Mouse (Mus musculus) forebrain, embryonic 10.5 days (tissue): ENCODE data around the gene Higd2a. TPM values are rescaled to one million over a fixed set of nuclear protein-coding genes. Genes with fewer than 3 reads are reported as not detected.

Source experiments
- DNase-seq: peaks from one replicate; pipeline ENCODE4 v3.0.0-alpha.2; 2017; ENCODE audit warnings: low spot score; ENCODE audit errors: extremely low spot score
- H3K27ac ChIP-seq: fragments of 300-500 bp; sonication (generic); 2 replicates; pipeline ENCODE4 v1.5.1; 2016; ENCODE audit warnings: mild to moderate bottlenecking
- H3K27me3 ChIP-seq: fragments of 300-500 bp; sonication (generic); 2 replicates; pipeline ENCODE4 v1.6.1; 2016; ENCODE audit warnings: mild to moderate bottlenecking; ENCODE audit not compliant: poor library complexity, severe bottlenecking
- H3K36me3 ChIP-seq: fragments of 300-500 bp; sonication (generic); replicated peaks from 2 replicates; pipeline ENCODE4 v1.6.1; 2016; ENCODE audit warnings: mild to moderate bottlenecking, moderate library complexity
- H3K4me1 ChIP-seq: fragments of 300-500 bp; sonication (generic); 2 replicates; pipeline ENCODE4 v1.6.1; 2016
- H3K4me3 ChIP-seq: fragments of 300-500 bp; sonication (generic); 2 replicates; pipeline ENCODE4 v1.5.1; 2016; ENCODE audit warnings: mild to moderate bottlenecking, moderate library complexity
- H3K9me3 ChIP-seq: fragments of 300-500 bp; sonication (generic); 2 replicates; pipeline ENCODE4 v1.6.1; 2016; ENCODE audit warnings: mild to moderate bottlenecking, moderate library complexity
- WGBS: fragments of 180-500 bp; shearing (Covaris S2); methylation state at CpG from one replicate; pipeline ENCODE4 v1.1.7; 2016; 5-methylcytosine and 5-hydroxymethylcytosine counted together
- polyA plus RNA-seq: library from polyadenylated mRNA; unstranded; fragments of >200 nt; fragmentation: Nextera tagmentation; extraction: Ambion mirVana; gene quantifications from 2 replicates; pipeline ENCODE4 v1.2.1, GENCODE M21; 2016

The Higd2a gene
- polyA plus RNA-seq: 143 and 144 TPM in 2 replicates

- under 1% methylated on average over 51 of the region's 51 CpGs for WGBS
- peaks cover 29% of the 10 kb centered on the region for H3K4me1 ChIP-seq
- peak within 1 kb of the TSS; percentile 89 for H3K27ac ChIP-seq
- H3K27me3 ChIP-seq: no peaks in the 10 kb centered on the region; the same call in 1 of the 2 replicates
- H3K9me3 ChIP-seq: no peaks in the 10 kb centered on the region
- DNase-seq: peak; percentile 96
- peak within 1 kb of the TSS; percentile 92 for H3K4me3 ChIP-seq
- H3K36me3 ChIP-seq: peaks cover 53% of the 10 kb centered on the region
These were observed at the start of gene Higd2a, which contains the start of gene Nop16 for GRCm38 (mm10) chr13:54589996-54590951. Gene Higd2a (plus strand): TSS chr13:54590207. Gene Nop16 (minus strand): TSS chr13:54590090.

- 89% methylated on average over 7 of the region's 7 CpGs for WGBS
- H3K9me3 ChIP-seq: no peaks in the 10 kb centered on the region
- peaks cover 81% of the 10 kb centered on the region for H3K36me3 ChIP-seq
- H3K27me3 ChIP-seq: no peaks in the 10 kb centered on the region
- DNase-seq: no peak
- no peaks in the 10 kb centered on the region for H3K4me1 ChIP-seq
- H3K4me3 ChIP-seq: no peak overlapping the region
- no peak overlapping the region for H3K27ac ChIP-seq
These were observed 42.0 kb upstream of the Higd2a start for GRCm38 (mm10) chr13:54548036-54548435.

GRCm38 (mm10) chr13:54556176-54556575 lies 33.8 kb upstream of the Higd2a start:
- no peak for DNase-seq

GRCm38 (mm10) chr13:54556796-54557195 lies 33.2 kb upstream of the Higd2a start:
- Histone ChIP-seq H3K4me1 (no peaks in the 10 kb centered on the region), H3K36me3 (peaks cover 99% of the 10 kb centered on the region), H3K9me3 (no peaks in the 10 kb centered on the region), H3K4me3 (no peak overlapping the region), H3K27me3 (no peaks in the 10 kb centered on the region), H3K27ac (no peak overlapping the region)
- DNase-seq: no peak
- WGBS: 90% methylated on average over 3 of the region's 3 CpGs

More at GRCm38 (mm10) chr13:54556176-54556575, 33.8 kb upstream of the Higd2a start:
- 96% methylated on average over 9 of the region's 9 CpGs for WGBS
- Histone ChIP-seq H3K4me1 (no peaks in the 10 kb centered on the region), H3K27me3 (no peaks in the 10 kb centered on the region), H3K27ac (no peak overlapping the region), H3K9me3 (no peaks in the 10 kb centered on the region), H3K4me3 (no peak overlapping the region), H3K36me3 (peaks cover 99% of the 10 kb centered on the region)

GRCm38 (mm10) chr13:54557652-54558051 lies 32.4 kb upstream of the Higd2a start:
- Histone ChIP-seq H3K27ac (no peak overlapping the region), H3K9me3 (no peaks in the 10 kb centered on the region), H3K27me3 (no peaks in the 10 kb centered on the region), H3K4me1 (no peaks in the 10 kb centered on the region), H3K4me3 (no peak overlapping the region), H3K36me3 (peaks cover 99% of the 10 kb centered on the region)
- no peak for DNase-seq
- WGBS: 97% methylated on average over 1 of the region's 1 CpGs

- no peak overlapping the region for H3K4me3 ChIP-seq
- no peak overlapping the region for H3K27ac ChIP-seq
- H3K27me3 ChIP-seq: no peaks in the 10 kb centered on the region
- WGBS: 96% methylated on average over 2 of the region's 2 CpGs
- H3K36me3 ChIP-seq: peaks cover 92% of the 10 kb centered on the region
- H3K9me3 ChIP-seq: no peaks in the 10 kb centered on the region
- H3K4me1 ChIP-seq: peaks cover 10% of the 10 kb centered on the region
- no peak for DNase-seq
These were observed 30.4 kb upstream of the Higd2a start for GRCm38 (mm10) chr13:54559656-54560055.

GRCm38 (mm10) chr13:54560608-54561007 lies 29.4 kb upstream of the Higd2a start:
- peaks cover 83% of the 10 kb centered on the region for H3K36me3 ChIP-seq

GRCm38 (mm10) chr13:54562562-54562961 lies 27.4 kb upstream of the Higd2a start:
- no peak overlapping the region for H3K27ac ChIP-seq
- no peak for DNase-seq
- H3K9me3 ChIP-seq: no peaks in the 10 kb centered on the region

More at GRCm38 (mm10) chr13:54560608-54561007, 29.4 kb upstream of the Higd2a start:
- no peak for DNase-seq
- Histone ChIP-seq H3K27ac (no peak overlapping the region), H3K4me3 (no peak overlapping the region), H3K27me3 (no peaks in the 10 kb centered on the region), H3K4me1 (peaks cover 15% of the 10 kb centered on the region), H3K9me3 (no peaks in the 10 kb centered on the region)
- WGBS: 93% methylated on average over 7 of the region's 7 CpGs

GRCm38 (mm10) chr13:54564232-54565200 lies 25.5 kb upstream of the Higd2a start:
- peak overlapping the region; percentile 97 for H3K4me3 ChIP-seq
- peaks cover 19% of the 10 kb centered on the region for H3K4me1 ChIP-seq
- peaks cover 44% of the 10 kb centered on the region for H3K36me3 ChIP-seq
- DNase-seq: peak; percentile 45
- H3K27ac ChIP-seq: peak overlapping the region; percentile 96
- no peaks in the 10 kb centered on the region for H3K27me3 ChIP-seq
- no peaks in the 10 kb centered on the region for H3K9me3 ChIP-seq
- 14% methylated on average over 45 of the region's 45 CpGs for WGBS

More at GRCm38 (mm10) chr13:54562562-54562961, 27.4 kb upstream of the Higd2a start:
- peaks cover 63% of the 10 kb centered on the region for H3K36me3 ChIP-seq
- H3K4me3 ChIP-seq: no peak overlapping the region
- 88% methylated on average over 7 of the region's 7 CpGs for WGBS
- peaks cover 19% of the 10 kb centered on the region for H3K4me1 ChIP-seq
- no peaks in the 10 kb centered on the region for H3K27me3 ChIP-seq

- Histone ChIP-seq H3K9me3 (no peaks in the 10 kb centered on the region), H3K36me3 (peaks cover 37% of the 10 kb centered on the region), H3K27ac (peak within 1 kb of the TSS; percentile 96), H3K4me3 (peak within 1 kb of the TSS; percentile 97), H3K27me3 (no peaks in the 10 kb centered on the region), H3K4me1 (peaks cover 19% of the 10 kb centered on the region)
- DNase-seq: peak; percentile 92
- WGBS: under 1% methylated on average over 27 of the region's 27 CpGs
These were observed 24.8 kb upstream of the Higd2a start, which contains the start of gene 4833439L19Rik for GRCm38 (mm10) chr13:54565201-54565581. Gene 4833439L19Rik (minus strand): TSS chr13:54565435.

- Histone ChIP-seq H3K27ac (peak overlapping the region; percentile 96), H3K4me1 (peaks cover 19% of the 10 kb centered on the region), H3K36me3 (peaks cover 31% of the 10 kb centered on the region), H3K9me3 (no peaks in the 10 kb centered on the region), H3K27me3 (no peaks in the 10 kb centered on the region), H3K4me3 (peak overlapping the region; percentile 97)
- WGBS: 37% methylated on average over 8 of the region's 8 CpGs
- DNase-seq: peak; percentile 58
These were observed 24.2 kb upstream of the Higd2a start for GRCm38 (mm10) chr13:54565594-54566345.
